Mouse (Mus musculus) limb, embryonic 13.5 days (tissue): ENCODE data around the gene Hoxc9. TPM values are rescaled to one million over a fixed set of nuclear protein-coding genes. Genes with fewer than 3 reads are reported as not detected.

Experiments
- ATAC-seq: fragments of 200-750 bp; cut with Nextera tagmentation; 2 replicates; pipeline ENCODE4 v1.8.0; 2017; ENCODE audit warnings: low read depth, moderate number of reproducible peaks, moderate TSS enrichment; ENCODE audit not compliant: low FRiP score
- H3K27ac ChIP-seq: fragments of 300-500 bp; sonication (generic); 2 replicates; pipeline ENCODE4 v1.5.1; 2015; ENCODE audit warnings: inconsistent platforms, mild to moderate bottlenecking, moderate library complexity
- H3K27me3 ChIP-seq: fragments of 300-500 bp; sonication (generic); 2 replicates; pipeline ENCODE4 v1.6.1; 2015; ENCODE audit warnings: mild to moderate bottlenecking, inconsistent platforms
- H3K36me3 ChIP-seq: fragments of 300-500 bp; sonication (generic); 2 replicates; pipeline ENCODE4 v1.6.1; 2015; ENCODE audit warnings: inconsistent platforms, mild to moderate bottlenecking, moderate library complexity
- H3K4me1 ChIP-seq: fragments of 300-500 bp; sonication (generic); 2 replicates; pipeline ENCODE4 v1.6.1; 2015; ENCODE audit warnings: inconsistent platforms
- H3K4me2 ChIP-seq: fragments of 300-500 bp; sonication (generic); replicated peaks from 2 replicates; pipeline ENCODE4 v1.6.1; 2015; ENCODE audit warnings: inconsistent platforms, mild to moderate bottlenecking, moderate library complexity
- H3K4me3 ChIP-seq: fragments of 300-500 bp; sonication (generic); 2 replicates; pipeline ENCODE4 v1.5.1; 2015; ENCODE audit warnings: moderate library complexity, mild to moderate bottlenecking, inconsistent platforms
- H3K9ac ChIP-seq: fragments of 300-500 bp; sonication (generic); 2 replicates; pipeline ENCODE4 v1.6.1; 2015; ENCODE audit warnings: mild to moderate bottlenecking, inconsistent platforms
- H3K9me3 ChIP-seq: fragments of 300-500 bp; sonication (generic); 2 replicates; pipeline ENCODE4 v1.6.1; 2016; ENCODE audit warnings: inconsistent platforms
- WGBS: fragments of 180-500 bp; shearing (Covaris S2); methylation state at CpG from one replicate; pipeline ENCODE4 v1.1.7; 2015; 5-methylcytosine and 5-hydroxymethylcytosine counted together
- polyA plus RNA-seq: library from polyadenylated mRNA; unstranded; fragments of >200 nt; fragmentation: Nextera tagmentation; extraction: Ambion mirVana; gene quantifications from 2 replicates; pipeline ENCODE4 v1.2.1, GENCODE M21; 2015

Hoxc9 gene
- polyA plus RNA-seq, 1 experiment from 2014 or later, result 2.1 TPM

DNA sequence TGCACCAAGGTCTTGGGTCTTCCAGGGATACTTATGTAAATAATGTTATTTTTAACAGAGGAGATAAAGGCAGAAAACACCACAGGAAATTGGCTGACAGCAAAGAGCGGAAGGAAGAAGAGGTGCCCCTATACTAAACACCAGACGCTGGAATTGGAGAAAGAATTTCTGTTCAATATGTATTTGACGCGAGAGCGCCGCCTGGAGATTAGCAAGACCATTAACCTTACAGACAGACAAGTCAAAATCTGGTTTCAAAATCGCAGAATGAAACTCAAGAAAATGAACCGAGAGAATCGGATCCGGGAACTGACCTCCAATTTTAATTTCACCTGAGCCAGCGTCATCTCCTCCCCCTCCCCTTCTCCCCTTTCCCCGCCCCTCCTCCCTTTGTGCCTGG is 5.5 kb upstream of the Hoxc9 start:
- peaks cover 18% of the 10 kb centered on the region for H3K4me1 ChIP-seq
- no peak overlapping the region for H3K4me3 ChIP-seq
- no peaks in the 10 kb centered on the region for H3K9me3 ChIP-seq
- no peak for ATAC-seq
- H3K4me2 ChIP-seq, result peak overlapping the region; percentile 34
- H3K9ac ChIP-seq, result no peak overlapping the region
- no peak overlapping the region for H3K27ac ChIP-seq
- no peaks in the 10 kb centered on the region for H3K36me3 ChIP-seq
- 4% methylated on average over 12 of the region's 12 CpGs for WGBS
- peaks cover 99% of the 10 kb centered on the region for H3K27me3 ChIP-seq

- H3K27ac ChIP-seq, result peak overlapping the region; percentile 3; the same call in 1 of the 2 replicates
- H3K36me3 ChIP-seq, result no peaks in the 10 kb centered on the region
- H3K9me3 ChIP-seq, result no peaks in the 10 kb centered on the region
- peak overlapping the region; percentile 55 for H3K4me2 ChIP-seq
- H3K4me3 ChIP-seq, result peak overlapping the region; percentile 31
- H3K9ac ChIP-seq, result peak overlapping the region; percentile 55
- peaks cover 20% of the 10 kb centered on the region for H3K4me1 ChIP-seq
- WGBS, result 2% methylated on average over 21 of the region's 21 CpGs
- peaks cover 99% of the 10 kb centered on the region for H3K27me3 ChIP-seq
- no peak for ATAC-seq
Measured at GRCm38 (mm10) chr15:102972254-102972653, 4.0 kb upstream of the Hoxc9 start.

DNA sequence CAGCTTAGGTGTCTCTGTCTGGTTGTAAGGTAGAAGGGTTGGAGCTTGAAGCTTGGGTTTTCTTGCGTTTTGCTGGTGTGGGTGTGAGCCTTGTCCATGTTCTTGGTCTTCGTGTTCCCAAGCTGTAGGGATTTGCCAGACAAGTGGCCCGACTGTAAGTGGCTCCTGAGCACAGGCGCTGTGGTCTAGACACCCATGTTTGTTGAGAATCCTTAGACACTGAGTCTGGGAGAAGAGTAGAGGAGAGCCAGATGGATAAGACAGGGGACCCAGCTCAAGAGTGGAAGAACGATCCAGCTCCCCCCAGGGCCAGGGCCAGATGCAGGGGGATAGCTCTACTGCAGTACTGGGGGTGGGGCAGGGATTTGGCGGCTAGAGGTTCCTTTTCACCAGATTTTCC is 3.5 kb upstream of the Hoxc9 start:
- Histone ChIP-seq H3K27ac (no peak overlapping the region), H3K4me2 (peak overlapping the region; percentile 55), H3K27me3 (peaks cover 99% of the 10 kb centered on the region), H3K36me3 (no peaks in the 10 kb centered on the region), H3K4me3 (peak overlapping the region; percentile 31), H3K9ac (peak overlapping the region; percentile 55), H3K4me1 (peaks cover 25% of the 10 kb centered on the region), H3K9me3 (no peaks in the 10 kb centered on the region)
- ATAC-seq, result no peak
- 5% methylated on average over 6 of the region's 6 CpGs for WGBS

DNA sequence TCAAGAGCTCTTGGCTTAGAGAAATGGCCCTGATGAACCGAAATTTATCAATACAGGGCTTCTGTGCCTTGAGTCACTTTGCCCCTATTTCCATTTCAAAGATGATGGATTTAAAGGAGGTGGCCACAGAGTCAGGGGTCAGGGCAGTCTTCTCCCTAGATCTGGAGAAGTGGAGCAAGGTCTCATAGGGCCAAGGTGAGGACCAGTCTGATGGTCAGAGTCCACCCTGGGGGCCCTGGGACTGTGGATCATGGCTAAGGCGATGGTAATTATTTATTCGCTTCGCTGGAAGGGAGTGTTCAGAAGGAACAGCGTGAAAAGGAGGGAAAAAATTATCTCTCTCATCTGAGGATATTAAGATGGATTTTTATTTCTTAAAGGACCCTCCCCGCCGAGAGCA is 1.2 kb upstream of the Hoxc9 start:
- Histone ChIP-seq H3K4me1 (peaks cover 21% of the 10 kb centered on the region), H3K9me3 (no peaks in the 10 kb centered on the region), H3K4me3 (peak overlapping the region; percentile 38), H3K9ac (no peak overlapping the region), H3K27me3 (peaks cover 100% of the 10 kb centered on the region), H3K36me3 (no peaks in the 10 kb centered on the region), H3K4me2 (peak overlapping the region; percentile 59), H3K27ac (no peak overlapping the region)
- WGBS, result 10% methylated on average over 7 of the region's 7 CpGs
- ATAC-seq, result no peak

DNA sequence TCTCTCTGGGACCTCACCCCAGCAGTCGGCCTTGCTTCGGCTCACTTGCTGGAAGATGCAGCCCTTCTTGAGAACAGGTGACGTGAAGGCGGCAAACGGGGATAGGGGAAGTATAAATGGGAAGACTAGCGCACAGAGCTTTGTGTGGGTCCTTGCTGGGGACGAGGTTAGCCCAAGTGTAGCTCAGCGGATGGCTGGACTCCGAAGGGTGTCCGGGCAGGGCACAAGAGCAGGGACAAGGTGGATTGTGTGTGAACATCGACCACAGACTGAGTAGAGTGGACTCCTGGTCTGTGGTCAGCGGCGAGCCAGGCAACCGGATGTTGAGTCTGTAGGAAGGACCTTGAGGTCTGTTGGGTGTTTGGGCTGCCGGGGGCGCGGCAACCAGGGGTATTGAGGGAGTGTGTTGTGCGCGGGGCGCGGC is 539 bp upstream of the Hoxc9 start:
- Histone ChIP-seq H3K36me3 (no peaks in the 10 kb centered on the region), H3K4me1 (peaks cover 25% of the 10 kb centered on the region), H3K4me2 (peak overlapping the region; percentile 59), H3K4me3 (peak overlapping the region; percentile 38), H3K27ac (peak overlapping the region; percentile 39; the same call in 1 of the 2 replicates), H3K27me3 (peaks cover 100% of the 10 kb centered on the region), H3K9me3 (no peaks in the 10 kb centered on the region), H3K9ac (peak overlapping the region; percentile 60)
- ATAC-seq, result no peak
- WGBS, result 2% methylated on average over 21 of the region's 21 CpGs

DNA sequence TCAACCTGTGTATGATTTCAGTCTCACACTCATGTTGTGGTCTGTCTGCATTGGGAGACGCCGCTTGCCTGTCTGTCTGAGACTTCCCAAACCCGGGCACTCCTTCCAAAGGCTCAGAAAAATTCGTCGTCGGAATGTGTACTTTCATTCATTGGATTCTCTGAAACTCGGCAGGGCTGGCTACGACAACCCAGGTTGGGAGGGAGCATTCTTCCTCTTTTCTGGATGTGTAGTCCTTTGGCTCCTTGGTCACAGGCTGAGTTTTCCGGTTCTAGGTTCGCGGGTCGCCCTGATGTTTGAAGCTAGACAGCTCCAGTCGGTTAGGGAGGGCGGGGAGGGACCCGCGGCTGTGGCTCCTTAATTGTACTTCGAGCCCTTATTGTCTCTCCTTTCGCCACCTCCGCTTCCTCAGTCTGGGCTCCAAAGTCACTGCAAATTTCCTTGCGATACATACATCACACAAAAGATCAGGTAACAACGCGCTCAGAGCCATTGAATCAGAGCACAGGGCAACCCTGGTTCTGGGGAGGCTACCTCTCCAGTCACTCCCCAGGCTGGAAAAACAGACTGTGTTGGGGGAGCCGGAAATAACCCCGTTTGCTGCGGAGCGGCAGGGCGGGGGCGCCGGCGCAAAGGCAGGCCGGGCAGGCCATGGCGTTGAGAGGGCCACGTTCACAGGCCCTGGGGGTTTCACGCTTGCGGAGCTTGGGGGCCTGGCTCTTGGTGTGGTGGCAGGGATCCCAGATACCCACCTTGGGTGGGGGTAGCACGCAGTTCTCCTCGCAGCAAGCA is 588 bp downstream of the Hoxc9 start:
- Histone ChIP-seq H3K9me3 (no peaks in the 10 kb centered on the region), H3K27ac (no peak overlapping the region; the same call in 1 of the 2 replicates), H3K4me3 (peak overlapping the region; percentile 38), H3K4me1 (peaks cover 34% of the 10 kb centered on the region), H3K36me3 (no peaks in the 10 kb centered on the region), H3K9ac (peak overlapping the region; percentile 60), H3K27me3 (peaks cover 100% of the 10 kb centered on the region), H3K4me2 (peak overlapping the region; percentile 59)
- WGBS, result 3% methylated on average over 37 of the region's 37 CpGs
- ATAC-seq, result no peak

GRCm38 (mm10) chr15:102977423-102977974 is 1.3 kb downstream of the Hoxc9 start:
- Histone ChIP-seq H3K36me3 (no peaks in the 10 kb centered on the region), H3K4me1 (peaks cover 35% of the 10 kb centered on the region), H3K4me3 (peak overlapping the region; percentile 38)

GRCm38 (mm10) chr15:102978615-102979515 is 2.6 kb downstream of the Hoxc9 start:
- H3K9me3 ChIP-seq, result no peaks in the 10 kb centered on the region
- H3K36me3 ChIP-seq, result no peaks in the 10 kb centered on the region
- H3K27me3 ChIP-seq, result peaks cover 99% of the 10 kb centered on the region
- H3K4me1 ChIP-seq, result peaks cover 43% of the 10 kb centered on the region
- WGBS, result 5% methylated on average over 13 of the region's 13 CpGs
- 0 out of 2 replicates have a peak overlapping the region, but pooled peaks have one; percentile 6 for H3K9ac ChIP-seq
- no peak for ATAC-seq
- peak overlapping the region; percentile 59 for H3K4me2 ChIP-seq
- H3K4me3 ChIP-seq, result peak overlapping the region; percentile 10
- no peak overlapping the region for H3K27ac ChIP-seq

More at GRCm38 (mm10) chr15:102977423-102977974, 1.3 kb downstream of the Hoxc9 start:
- 6% methylated on average over 16 of the region's 16 CpGs for WGBS
- Histone ChIP-seq H3K27ac (no peak overlapping the region), H3K4me2 (peak overlapping the region; percentile 59), H3K27me3 (peaks cover 100% of the 10 kb centered on the region), H3K9me3 (no peaks in the 10 kb centered on the region), H3K9ac (peak overlapping the region; percentile 60)
- no peak for ATAC-seq

GRCm38 (mm10) chr15:102979936-102980335 is 3.7 kb downstream of the Hoxc9 start:
- WGBS, result 5% methylated on average over 1 of the region's 1 CpGs
- no peak overlapping the region for H3K9ac ChIP-seq
- ATAC-seq, result no peak
- H3K27ac ChIP-seq, result no peak overlapping the region
- H3K9me3 ChIP-seq, result no peaks in the 10 kb centered on the region
- no peaks in the 10 kb centered on the region for H3K36me3 ChIP-seq
- H3K27me3 ChIP-seq, result peaks cover 99% of the 10 kb centered on the region
- H3K4me1 ChIP-seq, result peaks cover 43% of the 10 kb centered on the region
- no peak overlapping the region for H3K4me3 ChIP-seq
- H3K4me2 ChIP-seq, result peak overlapping the region; percentile 62

- 3% methylated on average over 11 of the region's 11 CpGs for WGBS
- H3K4me2 ChIP-seq, result peak overlapping the region; percentile 62
- peaks cover 43% of the 10 kb centered on the region for H3K4me1 ChIP-seq
- H3K4me3 ChIP-seq, result peak overlapping the region; percentile 48
- no peak overlapping the region for H3K9ac ChIP-seq
- H3K27ac ChIP-seq, result no peak overlapping the region
- peaks cover 99% of the 10 kb centered on the region for H3K27me3 ChIP-seq
- no peaks in the 10 kb centered on the region for H3K36me3 ChIP-seq
- no peak for ATAC-seq
- no peaks in the 10 kb centered on the region for H3K9me3 ChIP-seq
Measured at GRCm38 (mm10) chr15:102980352-102980751, 4.1 kb downstream of the Hoxc9 start.

- no peak overlapping the region for H3K9ac ChIP-seq
- no peak for ATAC-seq
Measured at GRCm38 (mm10) chr15:102980912-102981311, 4.7 kb downstream of the Hoxc9 start.

More at GRCm38 (mm10) chr15:102980912-102981311, 4.7 kb downstream of the Hoxc9 start:
- Histone ChIP-seq H3K36me3 (no peaks in the 10 kb centered on the region), H3K4me3 (peak overlapping the region; percentile 48), H3K4me2 (peak overlapping the region; percentile 62), H3K4me1 (peaks cover 40% of the 10 kb centered on the region), H3K27ac (no peak overlapping the region; the same call in 1 of the 2 replicates), H3K9me3 (no peaks in the 10 kb centered on the region), H3K27me3 (peaks cover 99% of the 10 kb centered on the region)
- WGBS, result under 1% methylated on average over 14 of the region's 14 CpGs
